Mouse (Mus musculus): Measurements from ENCODE around the gene Dnah7c.

GRCm38 (mm10) chr1:46844281-46844680 lies 418.9 kb downstream of the Dnah7c start:
- TF ChIP-seq CTCF (IDR thresholded peaks at IDR 0.05; ENCODE audit: low read depth, low read length): no peak
- TF ChIP-seq TAL1 (conservative IDR thresholded peaks at IDR 0.05; ENCODE audit: low read depth, low read length): no peak
- no peak for TF ChIP-seq POLR2AphosphoS5 (IDR thresholded peaks at IDR 0.05; ENCODE audit: insufficient replicate concordance, low read depth, low read length)
- TF ChIP-seq GATA1 (IDR thresholded peaks at IDR 0.05; ENCODE audit: borderline replicate concordance, low read length): no peak
- TF ChIP-seq GATA2 (IDR thresholded peaks at IDR 0.05; ENCODE audit: borderline replicate concordance, low read depth, low read length): no peak
